Mouse (Mus musculus) testis, adult 2 months (tissue): Measurements from ENCODE around the gene Nr2c2ap.

Source experiments
- CTCF ChIP-seq: fragments of 200-500 bp; IDR thresholded peaks from 2 replicates; pipeline ENCODE4 v1.5.1; 2012; ENCODE audit warnings: low read depth, mild to moderate bottlenecking, inconsistent platforms, low read length, moderate library complexity; ENCODE audit not compliant: control insufficient read depth, insufficient read depth, insufficient replicate concordance
- POLR2A ChIP-seq: fragments of 200-500 bp; IDR thresholded peaks from 2 replicates; pipeline ENCODE4 v1.6.1; 2012; ENCODE audit warnings: low read depth, mild to moderate bottlenecking, inconsistent platforms, low read length, moderate library complexity; ENCODE audit not compliant: control insufficient read depth

GRCm38 (mm10) chr8:70087836-70088650 is 43.1 kb upstream of the Nr2c2ap start:
- TF ChIP-seq CTCF (peak; percentile 29; the same call in 1 of the 2 replicates), POLR2A (no peak)
